Mouse (Mus musculus) frontal cortex, adult 2 months (tissue): ENCODE results near the gene Sidt2. TPM values are rescaled to one million over a fixed set of nuclear protein-coding genes. Genes with fewer than 3 reads are reported as not detected.

ENCODE experiments used
- DNase-seq, 2 experiments: peaks; one replicate each; pipeline ENCODE4 v3.0.0; 2022; ENCODE audit warnings: low spot score in 1 of 2; ENCODE audit errors: extremely low spot score in 1 of 2
- polyA plus RNA-seq: library from polyadenylated mRNA; depleted of rRNA; stranded (reverse); fragments of >200 nt; gene quantifications from 2 replicates; pipeline ENCODE4 v1.2.3, GENCODE M21; 2012

Sidt2 gene
- polyA plus RNA-seq, 1 experiment: 103 TPM

GRCm38 (mm10) chr9:45952057-45952456 is 3.0 kb downstream of the Sidt2 start:
- no peak for DNase-seq

DNA sequence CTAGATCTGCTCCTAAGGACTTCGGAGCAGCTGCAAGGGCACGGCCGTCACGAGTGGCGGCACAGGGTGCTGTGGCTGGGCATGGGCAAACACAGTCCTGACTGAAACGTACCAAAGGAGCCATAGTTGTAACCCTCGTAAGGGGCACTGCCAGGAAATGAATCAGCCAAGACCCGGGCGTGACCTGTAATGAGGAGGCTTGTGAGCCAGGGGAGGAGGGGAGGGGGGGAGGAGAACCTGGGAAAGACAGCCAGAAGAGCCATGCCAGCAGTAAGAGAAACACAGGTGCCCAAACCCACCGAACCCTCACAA is 8.2 kb downstream of the Sidt2 start:
- no peak for DNase-seq

- DNase-seq: no peak
Observed at GRCm38 (mm10) chr9:45946182-45946871, 8.7 kb downstream of the Sidt2 start.

- DNase-seq: no peak
Observed at GRCm38 (mm10) chr9:45945721-45946120, 9.3 kb downstream of the Sidt2 start.

DNA sequence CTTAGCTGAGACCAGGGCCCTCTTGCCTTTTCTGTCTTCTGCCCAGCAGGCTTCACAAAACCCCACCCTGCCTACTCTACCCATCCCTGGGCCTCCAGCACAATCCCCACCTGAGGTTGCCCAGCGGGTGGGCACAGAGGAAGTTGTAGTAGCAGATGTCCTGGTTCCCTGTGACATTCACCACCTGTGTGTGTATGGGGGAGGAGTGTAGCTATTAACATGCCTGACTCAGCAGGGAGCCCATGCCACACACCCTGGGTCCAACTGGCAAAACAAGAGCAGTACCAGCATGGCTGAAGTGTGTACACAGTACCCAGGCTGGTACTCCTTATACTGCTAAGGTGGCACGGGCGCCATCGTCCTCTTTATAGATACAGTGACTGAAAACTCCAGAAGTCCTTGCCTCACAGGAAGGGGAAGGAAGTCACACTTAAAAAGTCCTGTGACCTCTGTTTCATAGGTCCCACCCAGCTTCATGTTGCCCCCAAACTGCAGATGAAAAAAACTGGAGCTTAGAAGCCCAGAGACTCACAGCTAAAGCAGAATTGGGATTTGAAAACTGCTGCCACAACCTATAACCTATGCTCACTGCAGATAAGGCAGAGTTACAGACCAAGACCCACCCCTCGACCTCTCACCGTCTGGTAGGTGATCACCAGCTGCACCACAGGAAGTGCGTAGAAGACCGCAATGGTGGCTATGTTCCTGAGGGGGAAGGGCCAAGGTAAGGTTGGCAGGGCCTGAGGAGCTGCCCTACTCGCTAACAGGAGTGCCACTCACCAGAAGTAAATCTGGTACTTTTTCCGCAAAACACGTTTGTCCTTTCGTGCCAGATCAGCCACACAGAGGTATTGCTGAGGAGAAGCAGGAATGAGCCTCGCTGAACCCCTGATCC is 10.3 kb downstream of the Sidt2 start:
- no peak for DNase-seq

DNA sequence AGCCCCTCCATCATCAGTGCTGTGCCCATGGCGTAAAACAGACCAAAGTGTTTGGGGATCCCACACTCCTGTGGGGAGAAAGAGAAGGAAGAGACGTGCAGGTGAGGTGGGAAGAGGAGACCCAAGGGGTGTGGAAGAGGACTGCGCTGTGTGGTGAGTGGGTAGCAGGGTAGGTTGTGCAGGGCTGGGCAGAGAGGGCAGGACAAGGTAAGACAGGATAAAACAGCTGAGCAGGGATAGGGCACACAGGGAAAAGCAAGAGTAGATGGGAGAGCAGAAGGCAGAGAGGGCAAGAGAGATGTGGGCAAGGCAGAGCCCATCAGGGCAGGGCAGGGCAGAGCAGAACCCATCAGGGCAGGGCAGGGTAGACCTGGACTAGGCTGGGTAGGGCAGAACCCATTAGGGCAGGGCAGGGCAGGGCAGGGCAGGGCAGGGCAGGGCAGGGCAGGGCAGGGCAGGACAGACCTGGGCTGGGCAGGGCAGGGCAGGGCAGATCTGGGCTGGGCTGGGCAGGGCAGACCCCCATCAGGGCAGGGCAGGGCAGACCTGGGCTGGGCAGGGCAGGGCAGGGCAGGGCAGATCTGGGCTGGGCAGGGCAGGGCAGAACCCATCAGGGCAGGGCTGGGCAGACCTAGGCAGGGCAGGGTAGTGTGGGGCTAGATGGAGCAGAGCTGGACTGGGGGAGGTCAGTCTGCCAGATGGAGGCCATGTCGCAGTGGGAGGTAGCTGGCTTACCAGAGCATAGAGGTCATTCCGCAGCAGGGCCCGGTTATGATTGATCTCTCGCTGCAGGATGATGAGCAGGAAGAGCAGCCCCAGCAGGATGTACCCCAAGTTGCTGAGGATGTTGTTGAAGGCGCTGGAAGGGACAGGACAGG is 11.2 kb downstream of the Sidt2 start:
- no peak for DNase-seq

DNA sequence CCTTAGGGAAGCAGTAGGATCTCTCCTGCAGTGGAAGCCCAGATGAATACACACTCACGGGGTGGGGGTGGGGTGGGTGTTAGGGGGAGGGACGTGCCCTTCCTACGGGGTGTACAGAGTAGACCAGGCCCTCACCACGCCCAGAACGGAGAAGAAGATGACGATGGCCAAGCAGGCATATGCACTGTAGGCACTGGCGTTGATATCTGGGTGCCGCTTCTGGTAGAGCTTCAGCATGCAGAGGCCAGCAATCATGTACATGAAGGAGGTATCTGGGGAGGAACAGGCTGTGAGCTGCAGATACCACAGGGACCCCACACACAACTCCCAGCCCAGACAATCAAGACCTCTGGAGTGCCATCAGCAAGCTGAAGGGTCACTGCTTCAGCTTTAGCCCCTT is 12.1 kb downstream of the Sidt2 start:
- no peak for DNase-seq

DNA sequence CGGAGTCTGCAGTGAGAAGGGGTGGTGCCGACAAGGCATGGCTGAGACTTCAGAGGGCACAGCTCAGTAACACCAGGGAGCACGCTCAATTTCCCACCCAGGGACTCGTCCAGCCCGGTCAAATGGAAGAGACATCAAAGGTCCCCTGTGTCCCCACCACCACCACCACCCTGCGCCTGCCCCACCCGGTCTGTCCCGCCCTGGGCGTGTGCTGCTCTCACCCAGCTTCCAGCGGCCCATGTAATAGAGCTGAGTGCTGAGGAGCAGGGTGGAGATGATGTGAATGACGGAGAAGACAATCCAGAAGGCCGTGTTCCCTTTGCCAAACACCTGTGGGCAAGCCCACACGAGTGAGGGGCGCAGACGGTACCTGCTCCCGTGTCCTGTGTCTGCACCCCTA is 12.6 kb downstream of the Sidt2 start:
- DNase-seq: no peak

DNA sequence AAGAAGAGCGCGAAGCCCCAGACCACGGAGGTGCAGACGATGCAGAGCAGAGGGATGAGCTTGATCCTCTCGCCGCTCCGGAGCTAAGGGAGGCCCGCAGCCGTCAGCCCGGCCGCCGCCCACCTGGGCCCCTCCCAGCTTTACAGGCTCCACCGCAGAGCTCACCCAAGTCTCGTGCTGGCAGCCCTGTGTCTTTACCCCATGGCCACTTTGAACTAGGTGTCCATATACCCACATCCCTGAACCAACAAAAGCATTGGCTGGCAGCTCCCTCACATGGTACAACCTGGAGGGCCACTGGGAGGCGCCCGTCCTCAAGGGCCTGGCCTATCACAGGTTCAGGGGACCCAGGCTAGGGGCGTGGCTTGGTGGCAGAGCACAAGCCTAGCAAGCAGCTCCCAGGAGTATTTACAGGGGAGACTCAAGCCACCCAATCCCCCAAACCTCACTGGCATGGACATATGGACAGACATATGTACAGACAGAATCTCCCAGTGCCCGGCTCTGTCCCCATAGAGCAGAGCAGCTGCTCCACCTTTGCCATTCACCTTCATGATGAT is 13.6 kb downstream of the Sidt2 start:
- DNase-seq: no peak

DNA sequence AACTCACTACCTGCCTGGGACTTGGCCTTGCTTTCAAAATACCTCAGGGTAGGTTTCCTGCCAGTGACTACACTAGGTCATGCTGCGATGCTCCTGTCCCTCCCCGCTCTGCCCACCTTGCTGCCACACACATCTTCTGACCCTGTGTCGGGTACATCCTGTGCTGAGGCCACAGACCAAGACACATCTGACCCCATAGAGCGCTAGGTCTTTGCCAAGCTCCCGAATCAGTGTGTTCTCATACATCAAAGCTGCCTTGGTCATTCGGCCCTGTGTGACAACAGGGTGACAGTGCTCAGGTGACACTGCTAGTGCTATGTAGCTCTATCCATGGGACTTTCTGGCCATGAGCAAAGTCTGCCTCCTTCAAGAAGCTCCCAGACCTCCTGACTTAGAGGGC is 15.3 kb downstream of the Sidt2 start:
- no peak for DNase-seq

DNA sequence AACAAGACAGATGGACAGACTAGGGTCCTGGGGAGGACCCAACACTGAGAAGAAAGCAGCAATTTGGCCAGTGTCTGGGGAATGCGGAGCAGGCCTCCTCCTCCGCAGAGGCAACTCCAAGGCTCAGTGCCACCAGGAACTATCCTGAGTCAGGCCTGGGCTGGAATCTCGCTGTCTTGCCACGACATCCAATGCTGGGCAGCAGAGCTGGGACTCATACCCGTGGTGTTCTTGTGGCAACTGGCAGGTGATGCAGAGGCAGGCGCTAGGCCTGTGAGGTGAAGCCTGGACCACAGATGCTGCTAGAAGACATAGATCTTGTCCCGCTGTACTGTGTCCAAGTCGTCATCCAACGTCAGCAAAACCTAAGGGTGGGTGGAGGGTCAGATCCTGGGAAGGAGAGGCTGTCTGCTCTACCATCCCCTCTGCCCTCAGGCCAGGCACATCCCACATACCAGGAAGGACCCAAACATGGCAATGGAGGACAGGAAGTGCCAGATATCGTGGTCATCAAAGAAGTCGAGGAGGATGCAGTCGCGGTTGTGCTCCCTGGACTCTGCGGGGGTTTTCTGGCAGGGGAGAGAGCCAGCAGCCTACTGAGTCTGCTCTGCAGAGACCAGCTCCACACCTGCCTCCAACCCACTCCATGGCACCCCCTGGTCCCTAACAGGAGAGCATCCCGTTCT is 16.0 kb downstream of the Sidt2 start:
- DNase-seq: no peak

- DNase-seq: no peak
Observed at GRCm38 (mm10) chr9:45938088-45938487, 17.0 kb downstream of the Sidt2 start.

GRCm38 (mm10) chr9:45936883-45937282 is 18.2 kb downstream of the Sidt2 start:
- DNase-seq: peak in 1 of 2 experiments; percentile 65

- DNase-seq: no peak
Observed at GRCm38 (mm10) chr9:45935628-45936210, 19.3 kb downstream of the Sidt2 start, which contains the start of gene Tagln. Gene Tagln (minus strand): TSS chr9:45936058.

DNA sequence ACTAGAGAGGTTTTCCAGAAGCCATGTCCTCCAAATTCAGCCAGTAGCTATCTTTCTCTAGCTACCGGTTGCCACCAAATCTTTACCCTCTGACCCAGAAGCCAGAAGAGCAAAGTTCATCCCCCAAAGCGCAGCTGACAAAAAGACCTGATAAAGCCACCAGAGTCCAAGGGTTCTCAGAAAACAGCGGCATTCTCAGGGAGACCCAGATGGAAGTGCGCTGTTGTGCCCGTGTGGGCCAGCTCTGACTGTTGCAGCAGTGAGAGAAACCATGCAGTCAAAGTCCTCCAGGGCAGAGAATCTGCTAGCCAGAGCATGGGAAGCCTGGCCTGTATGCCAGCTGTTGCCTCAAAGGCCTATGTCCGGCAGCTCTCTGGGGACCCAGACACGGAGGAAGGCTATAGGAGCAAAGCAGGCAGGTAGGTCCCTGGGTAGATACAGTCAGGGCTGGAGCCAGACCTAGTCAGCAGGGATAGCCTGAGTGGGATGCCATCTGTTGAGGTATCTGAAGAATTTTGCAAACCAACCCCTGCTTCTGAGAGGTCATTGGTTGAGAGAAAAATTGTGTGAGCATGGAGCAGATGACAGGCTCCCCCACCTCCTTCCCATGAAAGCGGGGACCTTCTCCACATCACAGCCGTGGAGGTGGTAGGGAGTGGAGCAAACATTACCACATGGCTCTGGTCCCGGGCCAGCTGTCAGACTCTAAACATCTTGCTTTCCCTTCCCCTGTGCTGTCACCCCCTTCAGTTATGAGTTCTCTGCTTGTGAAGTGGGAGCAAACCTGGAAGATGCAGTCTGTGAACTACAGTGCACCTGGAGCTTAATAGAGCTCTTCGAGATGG is 22.3 kb downstream of the Sidt2 start:
- DNase-seq: peak in 1 of 2 experiments; percentile 54

- no peak for DNase-seq
Observed at GRCm38 (mm10) chr9:45931958-45932357, 23.1 kb downstream of the Sidt2 start.

GRCm38 (mm10) chr9:45929285-45929684 is 25.8 kb downstream of the Sidt2 start:
- no peak for DNase-seq

GRCm38 (mm10) chr9:45919895-45920294 is 35.2 kb downstream of the Sidt2 start:
- DNase-seq: no peak
